Mouse (Mus musculus): ENCODE results near the gene Srcin1.

DNA sequence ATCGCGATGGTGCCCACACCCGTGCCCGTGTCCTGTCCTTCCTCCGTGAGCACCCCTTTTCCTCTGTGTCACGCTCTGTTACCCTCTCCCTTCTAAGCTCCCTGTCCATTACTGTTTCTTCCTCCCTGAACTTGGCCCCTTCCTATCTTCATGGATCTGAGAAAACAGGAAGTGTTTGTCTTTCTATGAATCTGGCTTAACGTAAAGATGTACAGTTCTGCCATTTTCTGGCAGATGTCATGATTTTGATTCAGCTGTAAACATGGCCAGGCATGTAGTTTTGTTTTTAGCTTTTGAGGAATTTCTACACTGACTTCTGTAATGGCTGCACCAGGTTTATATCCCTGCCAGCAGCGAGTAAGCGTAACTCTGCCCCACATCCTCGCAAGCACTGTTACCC is 96.9 kb downstream of the Srcin1 start:
- no peak for TF ChIP-seq POLR2A (IDR thresholded peaks at IDR 0.05; ENCODE audit: insufficient read length, low read depth)
- no peak for TF ChIP-seq USF1 (IDR thresholded peaks at IDR 0.05; ENCODE audit: low read depth)
- TF ChIP-seq MYOG (IDR thresholded peaks at IDR 0.05; ENCODE audit: control insufficient read depth in 1 of 3, insufficient read depth in 1 of 3, insufficient read length in 2 of 3, low read depth in 2 of 3) = no peak
- no peak for TF ChIP-seq TCF3 (IDR thresholded peaks at IDR 0.05; ENCODE audit: insufficient read length, low read depth)
- no peak for TF ChIP-seq SRF (IDR thresholded peaks at IDR 0.05; ENCODE audit: control insufficient read depth, insufficient read length, low read depth)
- TF ChIP-seq MAX (IDR thresholded peaks at IDR 0.05; ENCODE audit: low read depth) = no peak

Measured in myocyte (in vitro differentiated cells).